ENCODE assay signal across 21 mouse cellular contexts in the genomic region with DNA sequence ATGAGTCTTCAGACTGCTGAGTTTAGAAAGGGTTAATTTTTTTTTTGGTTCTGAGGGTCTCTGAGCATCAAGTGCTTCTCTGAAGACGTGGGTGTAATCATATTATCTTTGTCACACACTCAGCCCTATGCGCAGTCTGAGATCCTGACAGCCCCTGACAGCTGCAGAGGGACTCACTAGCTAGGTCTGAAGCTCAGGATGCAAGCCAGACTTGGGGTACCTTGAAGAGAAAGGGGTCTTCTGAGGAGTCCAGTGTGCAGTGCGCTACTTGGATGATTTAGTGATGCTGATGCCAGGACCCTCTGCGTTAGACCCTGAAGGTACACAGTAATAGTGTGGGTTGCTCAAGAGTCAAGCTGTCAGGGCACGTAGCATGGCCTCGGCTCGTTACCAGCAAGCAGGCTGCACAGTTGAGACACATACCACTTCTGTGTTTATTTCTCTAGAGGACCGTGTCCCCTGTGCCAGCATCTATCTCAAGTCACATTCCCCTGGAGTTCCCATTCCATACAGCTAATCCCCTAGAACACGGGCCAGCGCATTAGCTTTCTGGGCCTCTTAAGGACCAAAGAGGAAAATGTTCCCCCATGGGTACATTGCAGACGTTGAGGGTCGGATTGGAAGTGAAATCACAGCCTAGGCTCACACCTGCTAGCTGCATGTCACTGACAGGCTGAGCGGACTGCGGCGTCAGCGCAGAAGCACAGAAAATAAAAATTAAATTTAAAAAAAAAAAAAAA. TPM values are rescaled to one million over a fixed set of nuclear protein-coding genes. Genes with fewer than 3 reads are reported as not detected.
DNase-seq lines count a peak whose midpoint lies in the region; ATAC-seq lines count a peak whose summit lies in the region.
"Had no signal": no experiment of that assay in that cellular context is flagged by ENCODE, and none has a peak within 500 bp of the region (broad histone marks: within the 10 kb centered on the region; RNA-seq: fewer than 3 reads in every experiment).

No protein-coding gene starts in this region.

- no peak overlapping the region for H3K27ac ChIP-seq in heart, embryonic 11.5 days (ENCODE audit: low read depth, low read length)
- no peak overlapping the region for H3K27ac ChIP-seq in midbrain, embryonic 11.5 days (ENCODE audit: low read depth, low read length)
- H3K27ac ChIP-seq in midbrain, embryonic 14.5 days (replicated peaks; ENCODE audit: low read depth, low read length): no peak overlapping the region
- no peak overlapping the region for H3K27ac ChIP-seq in hindbrain, embryonic 15.5 days (replicated peaks)
- H3K27ac ChIP-seq: embryonic facial prominence, embryonic 13.5 days; kidney, postnatal 0 days had no signal

- peaks cover 13% of the 10 kb centered on the region for H3K36me3 ChIP-seq in heart, embryonic 11.5 days (ENCODE audit: control insufficient read depth, insufficient read depth, low read length)
- H3K36me3 ChIP-seq in midbrain, embryonic 11.5 days (ENCODE audit: control insufficient read depth, insufficient read depth, low read length): peaks cover 11% of the 10 kb centered on the region
- H3K36me3 ChIP-seq in midbrain, embryonic 14.5 days (ENCODE audit: control insufficient read depth, insufficient read depth, low read length): peaks cover 58% of the 10 kb centered on the region
- H3K36me3 ChIP-seq in hindbrain, embryonic 15.5 days: peaks cover 41% of the 10 kb centered on the region

- no peaks in the 10 kb centered on the region for H3K9me3 ChIP-seq in heart, embryonic 11.5 days (replicated peaks; ENCODE audit: control insufficient read depth, low read length)
- no peaks in the 10 kb centered on the region; the same call in 1 of the 2 replicates for H3K9me3 ChIP-seq in midbrain, embryonic 11.5 days (ENCODE audit: control insufficient read depth, low read length)
- H3K9me3 ChIP-seq in midbrain, embryonic 14.5 days (ENCODE audit: control insufficient read depth, low read length): no peaks in the 10 kb centered on the region
- H3K9me3 ChIP-seq in hindbrain, embryonic 15.5 days: no peaks in the 10 kb centered on the region
- H3K9me3 ChIP-seq: embryonic facial prominence, embryonic 13.5 days had no signal

- ATAC-seq in heart, embryonic 11.5 days (replicated peaks; ENCODE audit: insufficient number of reproducible peaks, low FRiP score, low TSS enrichment): no peak
- no peak for ATAC-seq in midbrain, embryonic 11.5 days (ENCODE audit: low FRiP score)
- ATAC-seq in midbrain, embryonic 14.5 days (ENCODE audit: low FRiP score, low TSS enrichment): no peak
- 0 out of 2 replicates have a peak, but pooled peaks have one; percentile 23 for ATAC-seq in hindbrain, embryonic 15.5 days (ENCODE audit: low FRiP score, low read depth)
- ATAC-seq: liver, postnatal 0 days had no signal

- H3K4me2 ChIP-seq in heart, embryonic 11.5 days: no peak overlapping the region
- H3K4me2 ChIP-seq in midbrain, embryonic 11.5 days: no peak overlapping the region
- H3K4me2 ChIP-seq in midbrain, embryonic 14.5 days (ENCODE audit: low read length): no peak overlapping the region
- no peak overlapping the region for H3K4me2 ChIP-seq in hindbrain, embryonic 15.5 days
- H3K4me2 ChIP-seq: embryonic facial prominence, embryonic 13.5 days had no signal

- no peak overlapping the region for H3K4me3 ChIP-seq in heart, embryonic 11.5 days (ENCODE audit: low read depth, low read length)
- H3K4me3 ChIP-seq in midbrain, embryonic 11.5 days (ENCODE audit: low read depth, low read length): no peak overlapping the region
- H3K4me3 ChIP-seq in midbrain, embryonic 14.5 days (replicated peaks; ENCODE audit: low read depth, low read length): no peak overlapping the region
- no peak overlapping the region for H3K4me3 ChIP-seq in hindbrain, embryonic 15.5 days
- H3K4me3 ChIP-seq: embryonic facial prominence, embryonic 13.5 days had no signal

- H3K4me1 ChIP-seq in heart, embryonic 11.5 days (ENCODE audit: control insufficient read depth, insufficient read depth, low read length): no peaks in the 10 kb centered on the region
- peaks cover 17% of the 10 kb centered on the region for H3K4me1 ChIP-seq in midbrain, embryonic 11.5 days (ENCODE audit: control insufficient read depth, insufficient read depth, low read length)
- 0 out of 2 replicates have a peak, but pooled peaks cover 4% of the 10 kb centered on the region for H3K4me1 ChIP-seq in midbrain, embryonic 14.5 days (ENCODE audit: control insufficient read depth, insufficient read depth, low read length)
- peaks cover 22% of the 10 kb centered on the region; the same call in 1 of the 2 replicates for H3K4me1 ChIP-seq in hindbrain, embryonic 15.5 days (replicated peaks)

- DNase-seq in adrenal gland, postnatal 14 days: peak; percentile 2
- DNase-seq in adrenal gland, adult (ENCODE audit: inconsistent age in 2 of 2, low spot score in 1 of 2): no peak
- peak; percentile 67 for DNase-seq in heart, adult 11 months
- DNase-seq in midbrain, embryonic 11.5 days (ENCODE audit: low spot score, missing footprints): peak; percentile 83
- no peak for DNase-seq in midbrain, embryonic 14.5 days
- no peak for DNase-seq in lung, adult 18-20 months
- DNase-seq: adrenal gland, adult 8-10 months; cerebellum, adult 9-11 months; heart, adult 18-20 months; kidney, adult 18-20 months; layer of hippocampus, postnatal 36 days; liver, postnatal 0 days; lung, postnatal 36 days; right cerebral cortex, adult 18-20 months; thymus, postnatal 36 days had no signal

- no peaks in the 10 kb centered on the region for H3K27me3 ChIP-seq in heart, embryonic 11.5 days (ENCODE audit: control insufficient read depth, insufficient read depth, low read length)
- no peaks in the 10 kb centered on the region for H3K27me3 ChIP-seq in midbrain, embryonic 11.5 days (ENCODE audit: control insufficient read depth, insufficient read depth, low read length)
- H3K27me3 ChIP-seq in midbrain, embryonic 14.5 days (ENCODE audit: control insufficient read depth, insufficient read depth, low read length): no peaks in the 10 kb centered on the region
- H3K27me3 ChIP-seq in hindbrain, embryonic 15.5 days: no peaks in the 10 kb centered on the region

- 71% methylated on average over 16 of the region's 16 CpGs for WGBS in heart, embryonic 11.5 days (ENCODE audit: insufficient replicate concordance)
- 65% methylated on average over 16 of the region's 16 CpGs for WGBS in midbrain, embryonic 11.5 days
- 47% methylated on average over 16 of the region's 16 CpGs for WGBS in midbrain, embryonic 14.5 days
- 51% methylated on average over 16 of the region's 16 CpGs for WGBS in hindbrain, embryonic 15.5 days

- no peak overlapping the region for H3K9ac ChIP-seq in heart, embryonic 11.5 days (ENCODE audit: low read depth, low read length)
- no peak overlapping the region for H3K9ac ChIP-seq in midbrain, embryonic 11.5 days (ENCODE audit: low read length)
- H3K9ac ChIP-seq in midbrain, embryonic 14.5 days (replicated peaks; ENCODE audit: low read length): no peak overlapping the region
- no peak overlapping the region for H3K9ac ChIP-seq in hindbrain, embryonic 15.5 days
- H3K9ac ChIP-seq: embryonic facial prominence, embryonic 13.5 days; liver, postnatal 0 days had no signal

RNA-seq across cellular contexts. Expression of gene Rtl1, which starts 5.0 kb away (rescaled TPM):
- 4.4 and 4.5 TPM in 2 replicates for total RNA-seq in adrenal gland, postnatal 14 days (2021)
- polyA plus RNA-seq in heart, embryonic 11.5 days (2014; fragmentation: Nextera tagmentation; extraction: Ambion mirVana): 0.56 and 0.69 TPM in 2 replicates
- polyA plus RNA-seq in midbrain, embryonic 11.5 days (2014; fragmentation: Nextera tagmentation; extraction: Ambion mirVana): 0.32 and 0.59 TPM in 2 replicates
- polyA plus RNA-seq in midbrain, embryonic 14.5 days (2014; fragmentation: Nextera tagmentation; extraction: Ambion mirVana): 1.2 and 2.0 TPM in 2 replicates
- 1.8 and 1.9 TPM in 2 replicates for polyA plus RNA-seq in hindbrain, embryonic 15.5 days (2015; fragmentation: Nextera tagmentation; extraction: Ambion mirVana)
- total RNA-seq: layer of hippocampus, postnatal 36 days; megakaryocyte-erythroid progenitor cell, adult 5-6 weeks; monocyte, adult 5-6 weeks had no signal

Comparison
In these comparisons a context has a peak if more than half of its experiments do, and no peak if none do; other contexts are left out.
1. DNase-seq: peak in adrenal gland, postnatal 14 days (single experiment), heart, adult 11 months (single experiment) and midbrain, embryonic 11.5 days (single experiment); none in adrenal gland, adult (0 of 2), midbrain, embryonic 14.5 days (single experiment) and lung, adult 18-20 months (0 of 2).